Mouse (Mus musculus) mesoderm, embryonic 11.5 days (tissue): ENCODE data around the gene Pglyrp1.
"Not testable (repeated sequence)": the region's sequence is repeated elsewhere in the genome, so short reads cannot be mapped to it uniquely, and the experiment has no call there.

Experiments used
- DNase-seq: peaks from one replicate; pipeline ENCODE4 v3.0.0-alpha.2; 2012; ENCODE audit warnings: low read depth, low spot score

Pglyrp1 gene

GRCm38 (mm10) chr7:18871031-18871430, at the start of gene Pglyrp1:
Gene Pglyrp1 (plus strand): TSS chr7:18871331.
- DNase-seq = not testable (repeated sequence)

GRCm38 (mm10) chr7:18821507-18821906, 49.6 kb upstream of the Pglyrp1 start, which contains the start of gene Psg17:
Gene Psg17 (minus strand): TSS chr7:18821607.
- DNase-seq = no peak

DNA sequence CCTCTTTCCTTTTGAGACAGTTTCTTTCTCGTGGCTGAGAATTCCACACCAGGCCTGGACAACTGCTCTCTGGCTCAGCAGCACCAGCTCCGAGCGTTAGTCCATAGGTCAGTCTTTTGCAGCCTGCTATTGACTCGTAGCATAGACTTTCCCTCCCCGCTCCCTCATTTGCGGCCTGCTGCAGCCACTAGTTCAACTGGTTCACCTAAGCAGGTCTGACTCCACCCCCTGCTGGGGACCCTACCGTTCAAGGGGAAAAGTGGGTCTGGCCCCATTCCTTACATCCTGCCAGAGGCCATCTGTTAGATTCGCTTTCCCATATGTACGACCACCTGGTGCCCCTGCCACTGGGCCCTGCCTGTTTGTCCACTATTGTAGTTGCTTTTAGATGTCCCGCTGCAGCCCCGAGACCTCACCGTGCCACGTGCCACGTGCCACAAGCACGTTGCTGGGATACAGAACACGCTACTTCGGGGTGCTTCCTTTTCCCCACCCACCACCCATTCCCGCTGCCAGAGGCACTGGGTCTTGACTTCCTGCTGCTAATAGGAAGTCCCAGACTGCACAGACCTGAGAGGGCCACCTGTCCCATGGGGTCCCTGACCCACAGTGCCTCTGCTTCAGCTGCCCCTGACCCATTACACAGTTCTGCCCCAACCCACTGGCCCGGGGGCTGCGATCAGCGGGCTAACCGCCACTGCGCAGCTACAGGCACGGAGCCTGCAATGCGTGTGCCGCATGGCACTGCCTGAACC, 43.2 kb upstream of the Pglyrp1 start:
- no peak for DNase-seq

DNA sequence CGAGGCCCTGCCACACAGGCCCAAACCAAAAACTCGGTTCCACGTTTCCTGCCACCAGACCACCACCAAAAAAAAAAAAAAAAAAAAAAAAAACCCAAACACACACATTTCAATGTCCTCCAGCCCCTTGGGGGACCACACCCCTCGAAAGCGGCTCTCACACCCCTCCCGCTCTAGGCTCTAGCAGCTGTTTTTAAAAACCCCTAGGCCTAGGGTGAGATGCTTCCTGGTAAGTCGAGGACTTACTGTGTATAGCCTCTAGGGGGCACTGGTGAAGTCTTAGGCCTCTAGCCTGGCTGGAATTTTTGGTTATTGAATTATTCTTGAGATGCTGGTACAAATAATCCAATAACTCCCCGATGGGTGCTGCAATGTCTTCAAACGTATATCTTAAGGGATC, 42.5 kb upstream of the Pglyrp1 start:
- DNase-seq = no peak

GRCm38 (mm10) chr7:18829545-18829944, 41.6 kb upstream of the Pglyrp1 start:
- DNase-seq = no peak

DNA sequence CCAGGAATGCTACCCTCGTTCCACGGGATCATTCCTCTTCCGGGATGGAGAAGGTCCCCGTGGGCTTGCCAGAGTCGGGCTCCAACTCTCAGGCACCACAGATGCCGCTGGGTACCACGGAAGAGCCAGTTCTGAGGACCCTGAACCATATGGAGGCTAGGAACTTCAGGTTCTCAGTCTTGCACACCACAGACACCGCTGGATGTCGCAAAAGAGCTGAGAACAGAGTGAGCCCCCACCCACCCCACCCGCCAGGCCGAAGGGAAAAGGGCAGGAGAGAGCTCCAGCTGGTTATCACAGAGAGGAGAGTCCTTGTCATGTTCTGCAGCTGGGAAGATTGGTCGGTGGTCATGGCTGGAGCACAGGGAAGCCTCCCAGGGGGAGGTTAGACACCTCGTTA, 38.8 kb upstream of the Pglyrp1 start:
- DNase-seq = no peak

- DNase-seq = no peak
These were observed 31.3 kb upstream of the Pglyrp1 start, which contains the start of gene Mill2 for GRCm38 (mm10) chr7:18839865-18840264. Gene Mill2 (plus strand): TSS chr7:18839966.

GRCm38 (mm10) chr7:18840386-18841173, 30.6 kb upstream of the Pglyrp1 start:
- peak; percentile 66 for DNase-seq

DNA sequence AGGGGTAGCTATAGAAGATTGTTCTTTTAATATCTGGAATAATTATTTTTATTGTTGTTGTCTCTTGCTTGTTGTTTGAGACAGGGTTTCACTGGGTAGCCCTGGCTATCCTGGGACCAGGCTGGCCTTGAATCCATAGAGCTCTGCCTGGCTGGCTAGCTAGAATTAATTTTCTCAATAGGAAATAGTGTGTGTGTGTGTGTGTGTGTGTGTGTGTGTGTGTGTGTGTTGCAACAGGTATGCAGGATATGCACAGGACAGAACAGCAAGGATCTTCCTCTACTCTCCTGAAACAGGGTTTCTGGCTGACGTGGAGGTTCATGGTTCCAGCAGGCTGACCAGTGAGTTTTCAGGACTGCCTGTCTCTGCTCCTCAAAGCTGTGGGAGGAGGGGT, 30.0 kb upstream of the Pglyrp1 start:
- no peak for DNase-seq

GRCm38 (mm10) chr7:18844811-18845210, 26.3 kb upstream of the Pglyrp1 start:
- DNase-seq = no peak

DNA sequence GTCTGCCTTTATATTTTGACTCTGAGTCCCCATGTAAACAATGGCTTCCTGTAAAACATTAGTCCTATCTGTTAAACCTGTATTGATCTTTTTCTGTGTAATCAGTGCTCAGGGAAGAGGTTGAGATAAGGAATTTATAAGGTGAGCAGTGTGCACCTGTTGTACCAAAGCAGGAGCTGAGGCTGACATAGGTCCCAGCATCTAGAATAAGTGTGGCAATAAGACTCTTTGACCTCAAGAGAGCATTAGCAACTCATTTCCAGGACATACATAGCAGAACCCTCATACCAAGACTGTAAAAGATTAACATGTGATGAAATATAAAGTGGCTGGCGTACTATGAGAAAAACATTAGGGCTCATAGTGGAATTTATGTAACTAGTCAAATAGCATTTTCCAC, 22.7 kb upstream of the Pglyrp1 start:
- no peak for DNase-seq

DNA sequence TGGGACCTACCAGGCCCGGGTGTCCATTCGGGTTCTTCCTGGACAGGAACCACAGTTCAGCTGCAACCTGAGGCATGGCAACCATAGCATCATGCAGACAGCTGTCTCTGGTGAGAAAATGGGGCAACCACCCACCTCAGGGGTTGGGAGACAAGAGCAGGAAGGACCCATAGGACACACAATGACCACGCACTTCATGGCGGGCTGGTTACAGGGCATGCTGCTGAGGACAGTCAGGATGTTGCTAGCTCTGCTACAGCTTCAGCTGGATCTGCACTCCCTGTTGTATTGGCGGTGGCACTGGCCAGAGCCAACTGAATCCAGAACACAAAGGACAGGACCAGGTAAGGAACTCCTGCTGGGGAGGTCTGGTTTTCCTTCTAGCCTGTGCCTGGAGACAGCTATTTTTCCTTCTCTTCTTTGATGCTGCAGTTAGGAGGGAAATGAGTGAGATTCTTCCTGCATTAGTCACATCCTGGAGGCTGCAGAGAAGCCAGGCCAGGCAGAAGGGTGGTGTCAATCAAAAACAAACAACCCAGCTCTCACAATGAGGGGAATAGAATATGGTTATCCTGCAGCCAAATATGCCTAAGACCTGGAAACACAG, 12.7 kb upstream of the Pglyrp1 start:
- peak; percentile 31 for DNase-seq

GRCm38 (mm10) chr7:18862801-18863200, 8.3 kb upstream of the Pglyrp1 start:
- no peak for DNase-seq

DNA sequence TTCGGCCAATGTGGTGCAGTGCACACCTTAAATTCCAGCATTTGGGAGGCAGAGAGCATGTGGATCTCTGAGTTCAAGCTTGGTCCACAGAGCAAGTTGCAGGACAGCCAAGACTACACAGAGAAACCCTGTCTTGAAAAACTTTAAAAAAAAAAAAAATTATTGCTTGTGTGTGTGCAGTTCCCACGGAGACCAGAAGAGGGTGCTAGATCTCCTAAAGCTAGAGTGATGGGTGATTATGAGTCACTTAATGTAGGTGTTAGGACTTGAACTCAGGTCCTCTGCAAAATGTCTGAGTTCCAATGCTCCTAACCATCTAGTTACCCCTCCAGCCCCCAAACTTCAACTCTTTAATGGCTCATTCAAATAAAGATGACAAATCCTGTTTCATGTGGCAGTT, 2.6 kb upstream of the Pglyrp1 start:
- DNase-seq = no peak

GRCm38 (mm10) chr7:18872014-18872802, 1.1 kb downstream of the Pglyrp1 start:
- DNase-seq = no peak

GRCm38 (mm10) chr7:18872816-18873215, 1.7 kb downstream of the Pglyrp1 start:
- no peak for DNase-seq

GRCm38 (mm10) chr7:18873253-18873652, 2.1 kb downstream of the Pglyrp1 start:
- peak; percentile 90 for DNase-seq

- DNase-seq = no peak
These were observed 4.2 kb downstream of the Pglyrp1 start for GRCm38 (mm10) chr7:18875372-18875771.

GRCm38 (mm10) chr7:18878691-18879090, 7.6 kb downstream of the Pglyrp1 start:
- no peak for DNase-seq

GRCm38 (mm10) chr7:18883991-18884744, 13.0 kb downstream of the Pglyrp1 start:
- DNase-seq = no peak
